Mouse (Mus musculus): ENCODE measurements around the gene Fkbp9.

Gene Fkbp9

DNA sequence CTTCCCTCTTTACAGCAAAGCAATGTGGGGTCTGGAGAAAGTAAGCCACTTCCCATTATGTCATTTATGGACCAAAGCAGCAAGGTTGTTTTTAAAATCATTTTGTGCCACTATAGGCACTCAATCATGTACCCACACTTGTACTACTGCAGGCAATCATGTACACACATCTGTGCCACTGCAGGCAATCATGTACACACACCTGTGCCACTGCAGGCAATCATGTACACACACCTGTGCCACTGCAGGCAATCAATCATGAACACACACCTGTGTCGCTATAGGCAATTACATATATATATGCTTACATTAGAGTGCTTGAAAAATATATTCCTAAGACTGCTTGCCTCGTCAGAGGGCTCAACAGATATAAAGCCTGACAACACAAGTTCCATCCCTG, 73.1 kb downstream of the Fkbp9 start:
- no peak for DNase-seq (ENCODE audit: low spot score in 2 of 2)

DNA sequence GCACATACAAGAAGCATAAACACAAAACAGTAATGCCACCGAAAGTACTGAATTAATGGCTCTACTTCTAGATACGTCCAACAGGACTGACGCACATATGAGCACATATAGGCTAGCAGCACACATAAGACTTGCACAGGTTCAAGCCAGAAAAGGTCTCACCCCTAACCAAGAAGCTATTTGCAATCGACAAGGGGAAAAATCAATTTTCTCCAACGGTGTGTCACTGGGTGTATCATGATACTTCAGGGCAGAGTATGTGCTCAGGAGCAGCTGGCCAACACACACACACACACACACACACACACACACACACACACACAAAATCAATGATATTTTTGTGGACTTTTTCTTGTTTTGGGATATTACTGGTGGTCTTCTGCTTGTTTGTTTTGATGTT, 73.6 kb downstream of the Fkbp9 start:
- DNase-seq (ENCODE audit: low spot score in 2 of 2): no peak

DNA sequence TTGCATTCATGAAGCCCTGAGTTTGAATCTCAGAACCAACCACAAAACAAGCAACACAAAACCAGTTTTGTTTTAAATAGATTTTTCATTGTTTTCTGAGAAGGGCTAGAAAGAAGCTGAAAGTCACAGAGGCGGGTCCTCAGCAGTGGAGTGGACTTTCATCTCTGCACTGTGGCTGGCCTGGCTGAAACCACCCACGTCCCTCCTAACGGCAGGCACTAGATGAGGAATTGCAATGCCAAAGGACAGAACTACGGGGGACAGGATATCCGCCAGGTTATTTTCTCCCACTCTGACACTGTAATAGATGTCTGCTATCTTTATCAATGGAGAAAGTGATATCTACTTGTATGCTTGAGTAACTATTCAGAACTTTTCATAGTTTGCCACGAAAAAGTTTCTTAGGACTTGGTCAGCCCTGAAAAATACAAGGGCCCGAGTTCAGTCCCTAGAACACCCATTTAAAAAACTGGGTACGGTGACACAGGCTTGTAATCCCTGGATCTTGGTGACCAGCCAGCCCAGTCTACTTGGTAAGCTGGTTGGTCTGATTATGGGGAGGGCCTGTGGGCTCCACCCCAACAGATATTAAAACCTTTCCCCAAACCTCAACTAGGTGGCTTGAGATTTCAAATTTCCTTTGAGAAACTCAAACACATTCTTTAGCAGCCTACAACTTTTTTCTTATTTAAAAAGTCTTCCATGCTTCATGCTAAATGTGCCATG, 74.4 kb downstream of the Fkbp9 start:
- DNase-seq (ENCODE audit: low spot score in 2 of 2): no peak

DNA sequence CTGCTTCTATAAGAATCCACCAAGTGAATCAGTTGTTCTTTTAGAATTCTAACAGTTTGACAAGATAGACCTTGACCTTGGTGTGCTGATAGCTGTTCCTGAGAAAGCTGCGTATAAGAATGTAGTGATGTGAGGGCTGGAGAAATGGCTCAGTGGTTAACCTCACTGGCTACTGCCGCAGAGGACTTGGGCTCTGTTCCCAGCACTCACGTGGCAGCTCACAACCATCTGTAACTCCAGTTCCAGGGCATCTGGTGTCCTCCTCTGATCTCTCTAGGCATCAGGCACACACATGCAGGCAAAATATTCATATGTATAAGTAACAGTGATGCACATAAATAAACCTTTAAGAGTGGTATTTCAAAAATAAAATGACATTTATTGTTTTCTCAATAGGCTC, 76.1 kb downstream of the Fkbp9 start:
- DNase-seq (ENCODE audit: low spot score in 2 of 2): no peak

DNA sequence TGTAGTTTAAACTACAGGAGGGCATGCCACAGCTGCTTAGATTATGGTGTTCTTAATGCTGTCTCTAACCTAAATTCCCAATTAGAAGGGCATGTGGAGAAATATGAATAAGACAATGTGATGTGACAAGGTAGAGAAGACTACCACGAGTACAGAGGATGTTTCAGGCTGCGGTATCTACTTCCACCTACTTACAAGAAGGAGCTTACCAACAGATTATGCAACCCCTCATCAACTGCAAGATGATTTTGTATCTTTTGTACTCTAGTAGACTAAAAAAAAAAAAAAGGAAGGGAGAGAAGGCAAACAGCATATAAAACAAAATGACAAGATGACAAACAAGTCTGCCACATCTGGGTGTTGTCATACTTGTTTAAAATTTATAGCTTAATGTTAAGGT, 76.5 kb downstream of the Fkbp9 start:
- DNase-seq (ENCODE audit: low spot score in 2 of 2): no peak

DNA sequence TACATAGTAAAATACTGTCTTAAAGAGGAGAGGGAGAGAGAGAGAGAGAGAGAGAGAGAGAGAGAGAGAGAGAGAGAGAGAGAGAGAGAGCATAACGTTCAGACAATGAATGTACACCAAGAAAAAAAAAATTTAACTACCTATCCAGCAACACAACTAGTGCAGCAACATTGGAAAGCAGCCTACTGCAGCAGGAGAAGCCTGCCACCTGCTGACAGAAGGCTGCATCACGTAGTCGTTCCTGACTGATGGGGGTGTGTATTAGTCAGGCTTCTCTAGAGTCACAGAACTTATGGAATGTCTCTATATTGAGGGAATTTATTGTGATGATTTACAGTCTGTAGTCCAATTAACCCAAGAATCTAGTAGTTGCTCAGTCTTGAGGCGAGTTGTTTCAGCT, 77.1 kb downstream of the Fkbp9 start:
- peak; percentile 52 to 62 for DNase-seq (ENCODE audit: low spot score in 2 of 2)

DNA sequence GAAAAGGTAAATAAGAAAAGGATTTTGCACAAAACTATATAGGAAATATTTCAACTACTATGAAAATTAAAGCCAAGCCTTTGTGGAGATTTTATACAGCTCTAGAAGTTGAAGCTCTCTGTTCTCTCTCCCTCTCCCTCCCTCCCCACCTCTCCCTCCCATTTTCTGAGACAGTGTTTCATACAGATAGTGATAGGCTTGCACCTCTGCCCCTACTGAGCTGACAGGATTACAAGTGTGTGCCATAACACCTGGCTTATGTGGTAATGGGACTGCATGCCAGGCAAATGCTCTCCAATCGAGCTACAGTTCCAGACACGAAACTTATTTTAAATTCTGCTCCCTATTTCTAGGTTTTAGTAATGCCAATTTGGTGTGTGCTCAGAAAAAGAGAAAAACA, 79.1 kb downstream of the Fkbp9 start:
- no peak for DNase-seq (ENCODE audit: low spot score in 2 of 2)

DNA sequence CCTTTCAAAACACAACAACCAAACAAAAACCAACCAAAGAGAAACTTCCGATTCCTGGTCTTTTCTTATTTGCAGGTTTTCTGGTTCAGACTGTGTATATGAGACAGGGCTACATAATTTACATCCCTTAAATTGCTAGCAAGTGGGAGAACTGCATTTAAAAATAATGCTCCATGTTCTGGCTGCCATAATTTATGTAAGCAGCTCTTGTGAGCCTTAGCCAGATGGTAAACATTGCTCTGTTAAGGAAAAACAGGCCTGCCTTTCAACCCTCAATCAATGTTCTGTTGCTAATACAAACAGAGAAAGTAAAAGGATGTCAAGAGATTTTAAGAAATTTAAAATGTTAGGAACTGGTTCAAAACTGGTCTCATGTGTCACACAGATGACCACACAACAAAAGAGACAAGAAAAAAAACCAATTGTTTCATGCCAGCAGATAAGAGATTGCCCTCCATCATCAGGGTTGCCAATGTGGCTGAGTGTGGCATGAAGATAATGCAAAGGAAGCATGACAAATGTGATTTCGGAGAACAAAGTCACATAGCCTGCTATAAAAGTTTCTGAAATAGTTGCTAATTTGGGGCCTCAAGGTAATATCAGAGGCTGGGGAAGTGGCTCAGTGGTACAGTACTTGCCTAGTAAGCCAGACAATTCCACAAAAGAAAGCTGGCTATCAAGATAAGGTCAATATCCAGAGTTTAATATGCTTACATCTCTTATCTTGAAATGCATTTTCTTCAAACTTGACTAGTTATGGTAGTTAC, 81.4 kb downstream of the Fkbp9 start:
- DNase-seq (ENCODE audit: low spot score in 2 of 2): no peak

DNA sequence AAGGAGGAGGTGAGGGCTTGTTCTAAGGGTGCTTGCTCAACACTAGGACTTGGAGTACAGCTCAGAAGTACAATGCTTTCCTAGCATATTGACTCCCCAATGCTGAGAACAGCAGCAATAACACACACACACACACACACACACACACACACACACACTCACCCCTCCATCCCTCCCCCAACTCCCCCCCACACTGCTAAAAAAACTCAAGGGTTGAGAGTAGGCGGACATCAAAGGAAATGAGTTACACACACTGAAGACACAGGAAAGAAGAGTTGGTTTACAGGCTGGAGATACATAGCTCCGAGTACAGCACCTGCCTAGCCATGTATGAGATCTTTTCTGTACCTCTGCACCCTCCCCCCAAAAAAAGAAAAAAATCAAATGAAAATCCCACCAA, 84.4 kb downstream of the Fkbp9 start:
- DNase-seq (ENCODE audit: low spot score in 2 of 2): no peak

DNA sequence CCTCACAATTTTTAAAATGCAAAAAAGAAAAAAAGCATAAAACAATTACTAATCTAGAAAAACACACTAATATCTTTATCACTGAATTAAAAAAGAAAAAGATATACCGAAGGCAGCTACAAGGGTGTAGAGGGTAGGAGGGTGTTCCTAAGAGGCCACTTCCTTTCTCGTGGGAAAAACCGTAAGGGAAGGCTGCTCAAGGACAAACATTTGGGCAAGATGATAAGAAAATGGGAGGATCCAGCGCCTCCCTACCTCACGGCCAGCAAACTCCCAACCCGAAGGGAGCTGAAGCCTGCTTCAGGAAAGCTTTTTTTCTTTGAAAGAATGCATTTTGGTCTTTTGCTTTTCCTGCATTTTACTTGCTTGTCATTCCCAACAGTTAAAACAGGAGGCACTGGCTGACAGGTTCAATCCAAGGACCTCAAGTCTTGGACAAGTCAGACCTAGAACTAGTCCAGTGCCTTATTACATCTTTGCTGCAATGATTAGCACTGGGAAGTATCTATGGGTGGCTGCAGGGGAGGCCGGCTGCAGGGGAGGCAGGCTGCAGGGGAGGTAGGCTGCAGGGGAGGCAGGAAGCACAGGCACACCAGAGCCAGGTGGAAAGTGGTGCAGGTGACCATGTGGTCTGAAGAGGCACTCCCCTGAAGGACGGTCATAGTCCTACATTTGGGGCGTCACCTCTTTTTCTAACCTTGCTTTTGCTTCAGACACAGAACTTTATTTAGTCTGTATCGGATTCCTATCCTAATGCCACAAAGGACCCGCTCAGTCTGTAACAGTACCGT, 85.9 kb downstream of the Fkbp9 start:
- no peak for DNase-seq (ENCODE audit: low spot score in 2 of 2)

DNA sequence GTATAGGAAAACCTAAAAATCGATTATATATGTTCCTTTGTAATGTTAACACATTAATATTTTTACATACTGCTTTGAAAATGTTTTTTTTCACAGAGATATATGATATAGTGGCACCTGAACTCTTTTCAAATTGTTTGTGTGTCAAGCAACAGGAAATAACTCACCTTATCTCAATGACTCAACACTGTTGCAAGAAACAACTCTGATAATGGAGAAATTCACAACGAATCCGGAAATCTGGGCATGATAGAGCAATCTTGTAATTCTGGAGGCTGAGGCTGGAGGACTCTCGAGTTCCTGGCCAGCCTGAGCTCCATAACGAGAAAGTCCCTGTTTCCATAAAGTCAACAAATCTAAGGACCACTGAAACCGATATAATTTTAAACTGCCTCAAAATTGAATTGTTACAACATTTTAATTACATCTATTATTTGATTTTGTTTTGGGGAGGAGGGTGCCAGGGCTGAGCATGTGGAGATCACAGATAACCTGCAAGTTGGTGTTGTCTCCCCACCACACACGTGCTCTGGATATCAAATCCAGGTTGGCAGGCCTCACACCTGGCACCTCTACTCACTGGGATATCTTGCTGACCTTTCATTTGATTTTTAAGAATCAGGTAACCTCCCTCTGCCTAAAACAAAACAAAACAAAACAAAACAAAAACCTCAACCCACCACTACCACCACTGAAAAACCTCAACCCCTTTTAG, 87.6 kb downstream of the Fkbp9 start:
- no peak for DNase-seq (ENCODE audit: low spot score in 2 of 2)

DNA sequence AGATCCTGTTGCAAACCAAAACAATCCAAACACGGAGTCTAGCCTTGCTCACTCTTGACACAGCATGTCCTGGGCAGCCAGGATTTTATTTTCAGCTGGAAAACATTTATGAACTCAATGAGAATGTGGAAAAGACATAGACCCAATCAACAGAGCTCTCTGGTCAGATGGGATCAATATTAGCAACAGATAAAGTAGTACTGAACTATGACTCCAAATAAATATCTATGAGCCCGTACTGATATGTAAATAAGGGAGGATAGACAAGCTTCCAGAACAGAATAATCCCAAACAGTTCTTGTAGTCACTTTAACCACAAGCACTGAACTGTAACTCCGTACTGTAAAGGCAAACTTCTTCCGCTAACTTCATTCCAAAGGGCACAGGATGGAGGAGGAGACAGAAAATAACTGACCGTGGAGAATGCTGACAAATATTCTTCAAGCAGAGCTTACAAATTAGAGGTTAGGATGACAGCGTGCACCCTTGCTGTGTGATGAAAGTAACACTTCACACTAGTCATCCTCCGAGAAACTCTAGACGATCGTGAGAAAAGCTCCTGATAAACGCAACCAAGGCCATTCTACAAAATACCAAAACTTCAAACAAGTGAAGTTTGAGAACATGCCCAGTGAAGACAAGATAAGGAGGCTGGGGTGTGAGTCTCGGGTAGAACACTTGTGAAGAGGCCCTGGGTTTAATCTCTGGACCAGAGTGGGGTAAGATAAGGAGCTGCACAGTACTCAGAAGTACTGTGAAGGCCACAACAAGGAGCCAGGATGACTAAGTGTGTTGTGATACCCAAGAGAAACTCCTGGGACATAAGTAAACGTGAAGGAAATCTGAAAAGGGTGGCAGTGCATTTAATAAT, 88.6 kb downstream of the Fkbp9 start:
- DNase-seq (ENCODE audit: low spot score in 2 of 2): no peak

DNA sequence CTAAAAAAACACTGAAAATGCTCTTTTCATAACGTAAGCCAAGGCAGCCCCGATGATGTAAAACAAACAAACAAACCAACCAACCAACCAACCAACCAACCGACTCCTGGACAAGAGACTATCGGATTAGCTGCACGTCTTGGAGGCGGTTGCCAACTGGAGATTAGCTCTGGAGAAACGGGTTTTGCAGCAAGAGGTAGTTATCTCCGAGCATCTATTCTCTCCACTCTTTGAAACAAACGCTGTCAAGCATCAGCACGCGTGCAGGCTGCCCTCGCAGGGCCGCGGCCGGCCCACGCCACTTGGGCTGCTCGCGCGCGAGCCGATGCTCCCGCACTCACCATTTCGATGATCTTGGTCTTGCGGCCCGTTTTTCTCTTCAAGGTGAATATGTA, 91.5 kb downstream of the Fkbp9 start:
- peak; percentile 50 to 55 for DNase-seq (ENCODE audit: low spot score in 2 of 2)

DNA sequence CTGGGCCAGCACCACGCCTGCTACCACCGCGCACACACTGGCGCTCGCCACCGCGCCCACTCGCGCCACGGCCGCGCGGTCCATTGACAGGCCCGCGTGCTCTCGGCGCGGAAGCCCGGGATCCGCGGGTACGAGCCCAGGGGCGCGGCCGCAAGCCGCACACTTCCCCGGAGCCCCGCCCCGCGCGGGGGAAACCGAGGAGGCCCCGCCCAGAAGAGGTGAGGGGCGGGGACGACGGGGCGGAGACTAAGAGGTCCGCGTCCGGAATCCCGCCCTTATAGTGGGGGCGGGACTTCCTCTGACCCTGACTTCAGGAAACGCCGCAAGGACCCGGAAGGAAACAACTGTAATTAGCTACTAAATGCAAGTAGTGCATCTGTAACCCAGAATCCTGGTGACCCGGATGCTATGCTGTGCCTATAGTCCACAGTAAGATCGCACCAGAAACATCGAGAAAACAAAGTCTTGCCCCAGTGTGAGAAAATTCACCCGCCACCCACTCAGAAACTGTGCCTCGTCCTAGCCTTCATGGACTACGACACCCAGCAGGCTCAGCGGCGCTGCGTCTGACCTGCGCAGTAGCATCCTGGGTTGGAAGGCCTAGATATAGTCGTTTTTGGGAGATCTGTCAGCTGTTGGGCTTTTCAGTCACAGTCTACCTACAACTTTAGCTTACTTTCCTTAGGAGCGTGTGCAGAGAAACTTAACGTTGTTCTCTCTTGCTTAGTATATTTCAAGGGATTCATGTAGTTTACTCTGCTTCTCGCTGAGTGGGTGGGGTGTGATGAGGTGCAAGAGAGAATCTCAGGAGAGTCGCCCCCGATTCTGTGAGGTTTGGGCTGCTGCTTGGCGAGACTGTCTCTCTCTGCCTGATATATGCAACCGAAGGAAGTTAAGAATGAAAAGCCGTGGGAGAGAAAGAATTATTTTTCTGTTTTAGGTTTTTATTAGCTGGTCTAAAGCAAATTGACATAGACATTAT, 92.2 kb downstream of the Fkbp9 start, which contains the start of the genes Nt5c3 and Vmn1r4:
Gene Nt5c3 (minus strand): TSS at position 207 of the 982 bp plus-strand sequence.
Gene Vmn1r4 (plus strand): TSS at position 290 of the 982 bp plus-strand sequence.
- DNase-seq (ENCODE audit: low spot score in 2 of 2): peak; percentile 89 to 91

All from urinary bladder, postnatal 36 days (tissue).